Mouse (Mus musculus): Measurements from ENCODE around the gene Zfp706. TPM values are rescaled to one million over a fixed set of nuclear protein-coding genes. Genes with fewer than 3 reads are reported as not detected.
"Not testable (repeated sequence)": the region's sequence is repeated elsewhere in the genome, so short reads cannot be mapped to it uniquely, and the experiment has no call there.

The Zfp706 gene
- polyA plus RNA-seq, 1 experiment from 2014 or later: 379 TPM

DNA sequence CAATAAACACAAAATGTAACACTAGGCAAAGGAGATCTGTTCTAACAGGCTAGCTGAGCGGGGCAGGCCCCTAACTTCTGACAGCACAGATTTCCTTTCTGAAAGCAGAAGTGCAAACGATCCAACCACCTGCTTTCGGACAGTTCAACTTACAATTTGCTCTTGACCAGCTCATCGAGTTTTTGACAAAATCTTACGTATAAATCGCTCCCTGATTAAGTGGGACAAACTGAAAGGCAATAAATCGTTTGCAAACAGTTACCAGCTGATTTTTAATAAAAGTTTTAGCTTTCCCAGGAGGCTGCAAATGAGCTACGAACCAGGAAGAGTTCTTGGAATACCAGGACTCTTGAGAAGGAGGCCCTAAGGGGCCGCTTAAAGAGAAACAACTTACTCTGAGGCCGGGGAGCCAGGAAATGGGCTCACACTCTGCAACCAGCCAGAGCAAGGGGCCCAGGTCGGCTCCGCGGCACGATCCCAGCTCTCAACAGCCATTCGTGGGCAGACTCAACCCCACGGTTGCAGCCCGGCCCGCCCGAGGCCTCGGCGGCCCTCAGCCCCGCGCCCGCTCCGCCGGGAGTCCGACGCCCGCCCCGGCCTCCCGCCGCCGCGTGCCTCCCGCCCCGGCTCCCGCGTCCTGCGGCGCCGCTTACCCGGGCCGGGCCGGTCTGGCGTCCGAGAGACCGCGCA is 953 bp downstream of the Zfp706 start:
- Histone ChIP-seq H3K27ac (replicated peaks; ENCODE audit: low read depth, low read length) (peak overlapping the region; percentile 96), H3K4me3 (ENCODE audit: low read depth, low read length) (peak overlapping the region; percentile 97), H3K27me3 (replicated peaks; ENCODE audit: control insufficient read depth, insufficient read depth, low read length) (no peaks in the 10 kb centered on the region), H3K9me3 (ENCODE audit: control insufficient read depth, low read length) (no peaks in the 10 kb centered on the region), H3K36me3 (ENCODE audit: control insufficient read depth, insufficient read depth, low read length) (peaks cover 17% of the 10 kb centered on the region), H3K9ac (ENCODE audit: low read depth, low read length) (peak overlapping the region; percentile 98), H3K4me1 (ENCODE audit: control insufficient read depth, insufficient read depth, low read length) (0 out of 2 replicates have a peak, but pooled peaks cover 14% of the 10 kb centered on the region), H3K4me2 (ENCODE audit: low read depth, low read length) (peak overlapping the region; percentile 56)
- DNase-seq (ENCODE audit: low spot score) (peak; percentile 55), ATAC-seq (ENCODE audit: low read depth) (peak; percentile 23)
- WGBS: 0% methylated on average over 10 of the region's 48 CpGs

DNA sequence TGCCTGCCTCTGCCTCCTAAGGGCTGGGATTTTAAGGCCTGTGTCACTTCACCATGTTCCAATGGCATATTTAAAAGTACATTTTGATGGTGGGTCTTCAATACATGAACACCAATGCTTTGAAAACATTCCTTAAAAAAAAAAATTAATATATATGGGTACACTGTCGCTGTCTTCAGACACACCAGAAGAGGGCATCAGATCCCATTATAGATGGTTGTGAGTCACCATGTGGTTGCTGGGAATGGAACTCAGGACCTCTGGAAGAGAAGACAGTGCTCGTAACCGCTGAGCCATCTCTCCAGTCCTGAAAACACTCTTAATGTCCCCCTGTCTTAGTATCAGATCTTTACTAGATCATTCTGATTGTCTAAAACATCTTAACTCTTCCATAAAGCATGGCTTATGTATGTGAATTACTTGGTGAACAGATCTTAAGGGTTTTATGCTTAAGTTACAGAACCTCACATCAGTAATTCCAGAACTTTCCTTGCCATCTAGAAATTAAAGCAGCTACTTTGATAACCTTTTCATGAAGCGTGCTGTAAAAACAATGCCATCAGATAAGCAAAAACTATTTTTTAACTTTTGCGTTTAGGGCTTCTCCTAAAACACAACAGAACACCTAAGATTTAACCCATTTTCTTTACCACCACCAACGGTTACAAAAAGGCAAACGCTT is 1.6 kb downstream of the Zfp706 start:
- Histone ChIP-seq H3K27me3 (replicated peaks; ENCODE audit: control insufficient read depth, insufficient read depth, low read length) (no peaks in the 10 kb centered on the region), H3K36me3 (ENCODE audit: control insufficient read depth, insufficient read depth, low read length) (peaks cover 24% of the 10 kb centered on the region), H3K4me1 (ENCODE audit: control insufficient read depth, insufficient read depth, low read length) (0 out of 2 replicates have a peak, but pooled peaks cover 14% of the 10 kb centered on the region), H3K4me2 (ENCODE audit: low read depth, low read length) (peak overlapping the region; percentile 56), H3K9ac (ENCODE audit: low read depth, low read length) (peak overlapping the region; percentile 98), H3K9me3 (ENCODE audit: control insufficient read depth, low read length) (no peaks in the 10 kb centered on the region), H3K27ac (replicated peaks; ENCODE audit: low read depth, low read length) (peak overlapping the region; percentile 96), H3K4me3 (ENCODE audit: low read depth, low read length) (peak overlapping the region; percentile 97)
- no peak for ATAC-seq (ENCODE audit: low read depth)
- DNase-seq (ENCODE audit: low spot score): no peak
- 36% methylated on average over 7 of the region's 7 CpGs for WGBS

GRCm38 (mm10) chr15:37004858-37005257 is 2.7 kb downstream of the Zfp706 start:
- Histone ChIP-seq H3K9ac (ENCODE audit: low read depth, low read length) (no peak overlapping the region), H3K4me1 (ENCODE audit: control insufficient read depth, insufficient read depth, low read length) (0 out of 2 replicates have a peak, but pooled peaks cover 14% of the 10 kb centered on the region), H3K36me3 (ENCODE audit: control insufficient read depth, insufficient read depth, low read length) (peaks cover 34% of the 10 kb centered on the region), H3K4me2 (ENCODE audit: low read depth, low read length) (no peak overlapping the region), H3K4me3 (ENCODE audit: low read depth, low read length) (no peak overlapping the region), H3K9me3 (ENCODE audit: control insufficient read depth, low read length) (no peaks in the 10 kb centered on the region), H3K27me3 (replicated peaks; ENCODE audit: control insufficient read depth, insufficient read depth, low read length) (no peaks in the 10 kb centered on the region), H3K27ac (replicated peaks; ENCODE audit: low read depth, low read length) (no peak overlapping the region)
- ATAC-seq (ENCODE audit: low read depth) (no peak), DNase-seq (ENCODE audit: low spot score) (no peak)
- WGBS: 87% methylated on average over 5 of the region's 5 CpGs

GRCm38 (mm10) chr15:37002276-37002675 is 5.3 kb downstream of the Zfp706 start:
- WGBS: 83% methylated on average over 7 of the region's 7 CpGs
- peaks cover 60% of the 10 kb centered on the region for H3K36me3 ChIP-seq (ENCODE audit: control insufficient read depth, insufficient read depth, low read length)
- peaks cover 8% of the 10 kb centered on the region for H3K9me3 ChIP-seq (ENCODE audit: control insufficient read depth, low read length)

GRCm38 (mm10) chr15:36999602-37000001 is 8.0 kb downstream of the Zfp706 start:
- not testable (repeated sequence) for H3K4me1 ChIP-seq (ENCODE audit: control insufficient read depth, insufficient read depth, low read length); DNase-seq (ENCODE audit: low spot score); H3K27ac ChIP-seq (replicated peaks; ENCODE audit: low read depth, low read length); H3K9ac ChIP-seq (ENCODE audit: low read depth, low read length); H3K9me3 ChIP-seq (ENCODE audit: control insufficient read depth, low read length); H3K4me3 ChIP-seq (ENCODE audit: low read depth, low read length); H3K27me3 ChIP-seq (replicated peaks; ENCODE audit: control insufficient read depth, insufficient read depth, low read length); H3K4me2 ChIP-seq (ENCODE audit: low read depth, low read length)
- peaks cover 67% of the 10 kb centered on the region for H3K36me3 ChIP-seq (ENCODE audit: control insufficient read depth, insufficient read depth, low read length)
- 68% methylated on average over 7 of the region's 7 CpGs for WGBS
- peak; percentile 68; the same call in 1 of the 2 replicates for ATAC-seq (ENCODE audit: low read depth)

More at GRCm38 (mm10) chr15:37002276-37002675, 5.3 kb downstream of the Zfp706 start:
- H3K27me3 ChIP-seq (replicated peaks; ENCODE audit: control insufficient read depth, insufficient read depth, low read length): no peaks in the 10 kb centered on the region
- 0 out of 2 replicates have a peak, but pooled peaks cover 9% of the 10 kb centered on the region for H3K4me1 ChIP-seq (ENCODE audit: control insufficient read depth, insufficient read depth, low read length)
- H3K27ac ChIP-seq (replicated peaks; ENCODE audit: low read depth, low read length): no peak overlapping the region
- H3K4me3 ChIP-seq (ENCODE audit: low read depth, low read length): no peak overlapping the region
- ATAC-seq (ENCODE audit: low read depth): no peak
- H3K9ac ChIP-seq (ENCODE audit: low read depth, low read length): no peak overlapping the region
- DNase-seq (ENCODE audit: low spot score): no peak
- H3K4me2 ChIP-seq (ENCODE audit: low read depth, low read length): no peak overlapping the region

GRCm38 (mm10) chr15:36995166-36995565 is 12.4 kb downstream of the Zfp706 start:
- Histone ChIP-seq H3K9me3 (ENCODE audit: control insufficient read depth, low read length) (peaks cover 9% of the 10 kb centered on the region), H3K36me3 (ENCODE audit: control insufficient read depth, insufficient read depth, low read length) (peaks cover 35% of the 10 kb centered on the region), H3K4me2 (ENCODE audit: low read depth, low read length) (no peak overlapping the region), H3K4me3 (ENCODE audit: low read depth, low read length) (no peak overlapping the region), H3K27me3 (replicated peaks; ENCODE audit: control insufficient read depth, insufficient read depth, low read length) (no peaks in the 10 kb centered on the region), H3K9ac (ENCODE audit: low read depth, low read length) (no peak overlapping the region), H3K4me1 (ENCODE audit: control insufficient read depth, insufficient read depth, low read length) (no peaks in the 10 kb centered on the region), H3K27ac (replicated peaks; ENCODE audit: low read depth, low read length) (no peak overlapping the region)
- ATAC-seq (ENCODE audit: low read depth) (no peak), DNase-seq (ENCODE audit: low spot score) (no peak)
- 90% methylated on average over 4 of the region's 4 CpGs for WGBS

GRCm38 (mm10) chr15:36994665-36995064 is 12.9 kb downstream of the Zfp706 start:
- WGBS: 80% methylated on average over 1 of the region's 1 CpGs
- no peak overlapping the region for H3K4me2 ChIP-seq (ENCODE audit: low read depth, low read length)
- peaks cover 9% of the 10 kb centered on the region for H3K9me3 ChIP-seq (ENCODE audit: control insufficient read depth, low read length)
- DNase-seq (ENCODE audit: low spot score): no peak
- H3K27ac ChIP-seq (replicated peaks; ENCODE audit: low read depth, low read length): no peak overlapping the region
- H3K27me3 ChIP-seq (replicated peaks; ENCODE audit: control insufficient read depth, insufficient read depth, low read length): no peaks in the 10 kb centered on the region
- H3K4me3 ChIP-seq (ENCODE audit: low read depth, low read length): no peak overlapping the region
- ATAC-seq (ENCODE audit: low read depth): no peak
- peaks cover 31% of the 10 kb centered on the region for H3K36me3 ChIP-seq (ENCODE audit: control insufficient read depth, insufficient read depth, low read length)
- no peaks in the 10 kb centered on the region for H3K4me1 ChIP-seq (ENCODE audit: control insufficient read depth, insufficient read depth, low read length)
- H3K9ac ChIP-seq (ENCODE audit: low read depth, low read length): no peak overlapping the region

GRCm38 (mm10) chr15:36993435-36994178 is 14.0 kb downstream of the Zfp706 start:
- H3K36me3 ChIP-seq (ENCODE audit: control insufficient read depth, insufficient read depth, low read length): peaks cover 20% of the 10 kb centered on the region
- no peak overlapping the region for H3K9ac ChIP-seq (ENCODE audit: low read depth, low read length)
- no peaks in the 10 kb centered on the region for H3K27me3 ChIP-seq (replicated peaks; ENCODE audit: control insufficient read depth, insufficient read depth, low read length)
- 61% methylated on average over 8 of the region's 8 CpGs for WGBS
- H3K9me3 ChIP-seq (ENCODE audit: control insufficient read depth, low read length): peaks cover 9% of the 10 kb centered on the region
- DNase-seq (ENCODE audit: low spot score): peak; percentile 40
- H3K4me3 ChIP-seq (ENCODE audit: low read depth, low read length): no peak overlapping the region
- no peak; the same call in 1 of the 2 replicates for ATAC-seq (ENCODE audit: low read depth)
- no peak overlapping the region for H3K4me2 ChIP-seq (ENCODE audit: low read depth, low read length)
- no peaks in the 10 kb centered on the region for H3K4me1 ChIP-seq (ENCODE audit: control insufficient read depth, insufficient read depth, low read length)
- peak overlapping the region; percentile 24; the same call in 1 of the 2 replicates for H3K27ac ChIP-seq (replicated peaks; ENCODE audit: low read depth, low read length)

Data from embryonic facial prominence, embryonic 14.5 days (tissue).